Mouse (Mus musculus): ENCODE data around the gene Reg4.
A peak's percentile ranks its signal among the peaks of the same experiment; 100 is the strongest.

The Reg4 gene

DNA sequence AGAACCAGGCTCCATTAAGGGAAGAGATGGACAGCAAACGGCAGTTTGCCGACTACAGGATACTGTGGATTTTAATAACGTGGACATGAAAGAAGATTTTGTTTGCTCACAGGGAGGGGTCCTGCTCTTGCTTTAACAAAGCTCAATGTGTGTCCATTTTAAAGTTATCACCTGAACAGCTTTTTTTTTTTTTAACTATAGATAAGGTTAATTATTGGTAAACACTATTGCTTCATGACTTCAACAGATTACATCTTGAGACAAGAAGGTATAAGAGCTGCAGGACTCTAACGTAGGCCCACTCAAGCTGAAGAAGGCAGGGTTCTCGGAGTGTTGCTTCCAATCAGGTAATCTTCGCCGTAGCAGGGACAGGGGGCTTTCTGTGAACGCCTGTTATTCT is at the start of gene Reg4:
TSS of gene Reg4 (plus strand) at position 301 of the 400 bp plus-strand sequence.
- no peak for DNase-seq

DNA sequence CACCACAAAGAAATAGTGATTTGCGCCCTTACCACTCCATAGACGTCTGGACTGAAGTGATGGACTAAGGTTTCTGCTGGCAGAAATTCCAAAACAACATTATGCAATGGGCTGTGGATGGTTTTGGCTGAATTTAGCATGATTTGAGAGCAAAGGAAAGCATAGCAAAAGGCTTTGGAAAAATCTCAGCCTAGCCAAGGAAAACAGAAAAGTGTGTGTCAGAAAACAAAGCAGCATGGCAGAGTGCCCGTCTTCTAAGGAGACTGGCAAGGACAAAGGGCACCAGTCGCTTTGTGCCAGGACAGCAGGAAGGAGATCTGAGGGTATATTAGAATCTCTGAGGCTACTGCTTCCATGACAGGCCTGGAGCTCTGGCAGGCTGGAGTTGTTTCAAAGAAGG is 43.6 kb upstream of the Reg4 start:
- no peak for DNase-seq

DNA sequence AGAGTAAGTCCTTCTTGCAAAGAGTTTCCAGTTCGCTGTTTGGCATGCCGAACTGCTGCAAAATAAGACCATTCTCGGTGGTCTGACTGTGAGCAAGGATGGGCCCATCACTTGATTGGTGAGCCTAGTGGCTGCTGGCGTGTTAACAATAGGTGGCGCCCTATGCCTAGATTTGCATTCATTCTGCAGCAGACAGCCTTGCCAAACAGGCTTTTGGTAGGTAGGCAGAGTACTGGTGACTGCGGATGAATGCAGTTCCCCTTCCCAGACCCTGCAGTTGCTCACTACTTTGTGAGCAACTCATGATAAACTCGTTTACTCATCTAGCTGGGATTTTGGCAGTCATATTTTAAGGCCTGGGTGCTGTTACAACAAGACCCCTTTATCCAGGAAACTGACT is 41.2 kb upstream of the Reg4 start:
- DNase-seq = peak; percentile 44

DNA sequence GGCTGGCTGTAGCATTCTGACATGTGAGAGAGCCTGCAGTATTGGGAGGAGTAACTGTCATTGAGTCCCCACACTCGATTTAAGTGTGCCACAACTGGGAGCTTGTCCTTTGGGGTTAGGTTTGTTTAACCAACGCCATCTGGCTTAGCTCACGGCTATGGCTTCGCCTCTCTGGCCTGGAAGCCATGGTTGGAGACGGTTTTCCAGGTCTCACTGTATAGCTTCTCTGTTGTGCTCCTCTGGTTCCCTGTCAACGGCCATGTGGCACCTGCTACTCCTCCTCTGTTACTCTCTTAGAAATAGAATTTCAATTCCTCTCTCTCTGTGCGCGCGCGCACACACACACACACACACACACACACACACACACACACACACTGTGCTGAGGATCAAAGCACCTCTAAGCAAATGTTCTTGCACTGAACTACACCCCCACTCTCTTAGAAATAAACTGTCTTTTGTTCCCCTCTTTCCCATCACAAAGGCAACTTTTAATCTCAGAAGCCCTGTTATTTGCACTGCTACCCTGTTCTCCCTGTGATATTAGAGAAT is 36.7 kb upstream of the Reg4 start:
- peak; percentile 17 for DNase-seq

DNA sequence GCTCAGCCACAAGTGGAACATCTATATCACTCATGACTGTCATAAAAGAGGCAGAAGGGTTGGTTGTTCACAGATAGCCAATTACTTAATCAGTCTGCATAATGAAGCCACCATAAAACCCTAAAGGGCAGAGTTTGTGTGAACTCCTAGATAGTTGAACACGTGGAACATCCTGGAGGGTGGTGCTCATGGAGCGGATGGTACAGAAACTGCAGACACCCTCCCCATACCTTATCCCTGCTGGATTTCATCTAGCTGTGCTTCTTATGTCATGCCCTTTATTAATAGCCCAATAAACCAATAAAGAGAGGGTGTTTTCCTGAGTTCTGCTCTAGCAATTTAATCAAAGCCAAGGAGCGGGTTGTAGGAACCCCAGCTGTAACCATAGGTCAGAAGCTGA is 34.2 kb upstream of the Reg4 start:
- DNase-seq = no peak

DNA sequence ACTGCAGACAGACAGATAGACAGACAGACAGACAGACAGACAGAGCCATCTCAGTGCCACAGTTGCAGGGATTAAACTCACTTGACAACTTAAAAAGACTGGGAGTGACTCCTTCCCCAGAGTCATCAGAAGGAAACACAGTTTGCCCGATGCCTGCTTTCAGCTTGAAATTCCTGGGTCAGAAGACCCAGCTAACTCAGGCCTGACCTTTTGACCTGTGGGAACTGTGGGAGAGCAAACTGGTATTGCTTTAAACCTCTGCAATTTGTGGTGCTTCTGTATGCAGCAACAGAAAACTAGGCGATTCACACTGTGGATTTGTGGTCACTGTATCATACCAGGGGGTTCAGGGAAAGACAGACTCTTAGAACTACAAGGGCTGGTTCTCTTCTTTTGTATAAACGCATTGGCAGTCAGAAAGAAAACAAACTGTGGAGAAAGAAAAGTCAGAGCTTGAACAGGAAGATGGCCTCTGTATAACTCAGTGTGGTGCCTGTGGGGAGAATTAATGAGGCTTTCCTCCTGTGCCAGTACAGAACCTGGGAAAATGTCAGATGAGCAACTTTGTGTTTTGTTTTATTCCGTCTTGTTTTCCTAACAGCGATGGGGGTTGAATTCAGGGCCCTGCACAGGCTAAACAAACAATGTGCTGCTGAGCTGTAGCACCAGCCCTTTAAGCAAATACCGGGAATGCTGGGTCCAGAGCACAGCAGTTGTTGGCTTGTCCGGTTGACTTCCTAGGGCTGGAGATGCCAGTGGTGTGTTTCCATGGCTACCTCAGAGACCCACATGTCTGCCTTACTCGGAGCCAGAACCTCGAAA is 24.0 kb upstream of the Reg4 start:
- DNase-seq = no peak

DNA sequence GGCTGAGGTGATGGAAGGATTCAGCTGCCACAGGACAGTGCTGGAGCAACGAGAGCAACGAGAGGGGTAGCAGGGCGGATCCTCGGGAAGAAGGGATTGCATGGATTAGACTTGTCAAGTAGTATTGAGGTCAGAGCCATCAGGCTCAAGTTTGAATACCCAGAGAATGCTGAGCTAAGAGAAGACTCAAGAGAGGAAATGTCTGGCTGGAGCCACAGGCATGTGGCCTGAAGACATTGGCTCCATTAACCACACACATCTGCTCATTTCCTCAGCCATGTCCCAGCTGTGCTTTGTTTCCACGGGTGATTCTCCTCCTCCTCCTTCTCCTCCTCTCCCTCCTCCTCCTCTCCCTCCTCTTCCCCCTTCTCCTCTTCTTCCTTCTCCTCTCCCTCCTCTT is 22.2 kb upstream of the Reg4 start:
- DNase-seq = no peak

DNA sequence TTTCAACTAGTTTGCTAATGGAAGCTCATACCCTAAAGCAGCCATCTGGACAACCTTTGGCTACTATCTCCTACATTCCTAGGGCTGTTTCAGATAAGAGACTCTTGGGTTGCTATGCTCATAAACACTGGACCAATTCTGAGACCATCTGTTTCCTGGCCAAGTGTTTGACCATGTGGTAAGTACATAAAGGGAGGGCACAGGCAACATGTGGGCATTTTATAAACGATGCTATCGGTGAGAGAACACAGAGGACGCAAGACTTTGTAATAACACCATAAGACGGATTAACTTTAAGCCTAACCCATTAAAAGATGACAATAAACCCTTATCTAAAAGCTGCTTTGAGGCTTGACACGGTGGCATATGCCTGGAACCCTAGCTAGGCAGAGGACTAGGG is 18.7 kb upstream of the Reg4 start:
- DNase-seq = no peak

DNA sequence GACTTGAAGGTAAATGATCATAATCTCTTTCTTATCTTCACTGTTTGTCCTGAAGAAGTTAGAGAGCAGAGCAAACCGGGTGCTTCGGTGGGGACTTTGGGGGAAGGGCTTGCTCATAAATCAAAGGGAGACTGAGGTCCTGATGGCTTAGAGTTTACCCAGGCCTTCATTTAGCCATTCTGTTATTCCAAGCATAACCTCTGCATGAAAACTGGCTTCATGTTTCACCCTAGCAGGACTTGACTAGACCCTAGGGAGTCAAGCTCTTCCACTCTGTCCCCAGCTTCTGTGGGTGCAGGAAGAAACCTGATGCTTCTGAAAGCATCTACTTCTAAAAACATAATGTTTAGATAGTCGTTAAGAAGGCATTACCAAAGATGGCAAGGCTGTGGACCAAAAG is 15.0 kb upstream of the Reg4 start:
- no peak for DNase-seq

DNA sequence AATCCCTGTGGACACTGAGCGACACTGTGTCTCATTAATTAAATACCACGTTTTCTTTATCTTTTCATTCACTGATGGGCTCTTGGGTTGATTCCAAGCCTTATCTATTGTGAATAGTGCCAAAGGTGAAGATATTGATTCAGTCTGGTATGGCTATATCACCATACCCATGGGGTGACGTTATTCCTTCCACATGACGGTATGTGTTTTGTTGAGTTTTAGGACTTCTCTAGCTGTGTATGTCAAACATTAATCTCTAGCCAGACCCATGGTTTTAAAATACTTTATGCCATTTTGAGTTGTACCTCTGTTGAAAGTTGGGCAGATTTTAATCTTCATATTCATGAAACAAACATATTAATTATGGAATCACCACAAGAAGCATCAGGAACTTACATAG is 12.8 kb upstream of the Reg4 start:
- DNase-seq = no peak

DNA sequence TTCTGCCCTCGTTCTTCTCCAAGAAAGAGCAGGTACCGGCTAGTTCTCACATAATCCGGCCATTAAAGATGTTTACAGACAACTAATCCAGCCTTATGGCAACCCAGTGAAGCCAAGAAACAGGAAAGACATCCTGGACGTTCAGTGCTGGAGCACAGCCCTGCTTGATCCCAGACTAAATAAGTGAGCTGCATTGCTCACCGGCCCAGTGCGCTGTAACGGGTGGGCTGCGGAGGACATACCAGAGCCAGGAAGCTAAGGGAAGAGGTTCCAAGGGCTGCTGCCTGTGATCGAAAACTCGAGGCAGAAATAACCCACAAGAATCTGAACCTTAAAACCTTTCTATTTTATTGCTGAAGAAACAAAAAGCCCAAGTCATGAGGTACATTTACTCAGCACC is 11.1 kb upstream of the Reg4 start:
- no peak for DNase-seq

DNA sequence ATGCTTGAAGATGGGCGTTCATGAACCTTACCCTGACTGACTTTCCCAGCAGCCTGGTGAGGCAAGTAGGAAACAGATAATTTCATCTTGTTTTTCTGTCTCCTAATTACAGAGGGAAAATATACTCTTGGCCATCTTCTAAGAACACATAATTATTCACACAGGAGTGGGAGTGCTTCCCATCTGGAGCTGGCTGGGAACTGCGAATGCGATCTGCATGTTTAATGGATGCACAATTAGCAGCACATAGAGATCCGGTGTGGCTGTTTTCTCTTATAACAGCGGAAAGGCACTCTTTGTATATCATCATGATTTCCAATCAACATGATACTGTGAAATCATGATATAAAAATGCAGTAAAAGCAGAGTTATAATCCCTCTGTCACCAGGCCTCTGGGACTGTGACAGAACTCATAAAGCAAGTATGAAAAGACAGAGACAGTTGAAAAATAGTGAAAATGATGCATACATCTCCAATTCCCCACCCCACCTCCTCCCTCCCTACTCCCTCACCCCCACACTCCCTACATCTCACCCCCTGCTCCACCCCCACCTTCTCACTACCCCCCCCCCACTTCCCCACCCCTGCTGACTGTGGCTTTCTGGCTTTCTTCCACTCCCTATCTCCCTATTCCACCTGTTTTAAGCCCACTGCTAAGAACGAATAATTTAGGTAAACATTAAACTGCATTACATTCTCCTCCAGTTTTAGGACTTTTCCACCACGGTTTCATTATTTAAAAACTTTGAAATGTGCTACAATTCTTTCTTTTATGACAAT is 10.5 kb upstream of the Reg4 start:
- no peak for DNase-seq

DNA sequence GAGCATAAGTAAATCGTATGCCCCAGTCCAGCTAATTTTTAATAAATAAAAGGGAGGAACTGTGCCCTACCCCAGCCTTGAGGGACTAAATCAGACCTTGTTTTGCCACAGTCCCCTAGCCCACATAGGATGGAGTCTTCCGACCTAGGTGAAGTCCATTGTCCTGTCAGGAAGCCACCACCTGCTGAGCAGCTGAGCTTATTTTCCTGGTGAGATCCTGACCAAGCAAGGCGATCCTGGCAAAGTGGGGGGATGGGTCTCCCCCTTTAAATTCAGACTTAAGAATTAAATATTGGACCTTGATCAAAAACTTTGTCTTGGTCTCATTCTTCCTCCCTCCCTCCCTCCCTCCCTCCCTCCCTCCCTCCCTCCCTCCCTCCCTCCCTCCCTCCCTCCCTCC is 5.7 kb upstream of the Reg4 start:
- no peak for DNase-seq

DNA sequence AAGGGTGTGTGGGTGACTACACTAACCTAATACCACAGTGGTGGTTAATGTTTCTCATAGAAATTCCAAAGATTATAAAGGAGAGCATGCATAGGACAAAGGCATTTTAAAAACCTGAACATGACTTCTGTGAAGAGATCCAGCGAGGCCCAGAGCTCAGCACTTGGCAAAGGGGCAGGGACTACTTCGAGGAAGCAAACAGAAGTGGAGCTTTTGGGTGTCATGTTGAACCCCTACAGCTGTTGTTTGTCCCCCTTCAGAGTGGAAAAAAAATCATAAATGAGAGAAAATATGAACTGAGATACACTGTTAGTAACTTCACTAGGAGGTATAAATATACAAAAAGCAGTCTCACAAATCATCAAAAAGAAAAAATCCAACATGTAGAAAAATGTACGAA is 1.3 kb downstream of the Reg4 start:
- no peak for DNase-seq

DNA sequence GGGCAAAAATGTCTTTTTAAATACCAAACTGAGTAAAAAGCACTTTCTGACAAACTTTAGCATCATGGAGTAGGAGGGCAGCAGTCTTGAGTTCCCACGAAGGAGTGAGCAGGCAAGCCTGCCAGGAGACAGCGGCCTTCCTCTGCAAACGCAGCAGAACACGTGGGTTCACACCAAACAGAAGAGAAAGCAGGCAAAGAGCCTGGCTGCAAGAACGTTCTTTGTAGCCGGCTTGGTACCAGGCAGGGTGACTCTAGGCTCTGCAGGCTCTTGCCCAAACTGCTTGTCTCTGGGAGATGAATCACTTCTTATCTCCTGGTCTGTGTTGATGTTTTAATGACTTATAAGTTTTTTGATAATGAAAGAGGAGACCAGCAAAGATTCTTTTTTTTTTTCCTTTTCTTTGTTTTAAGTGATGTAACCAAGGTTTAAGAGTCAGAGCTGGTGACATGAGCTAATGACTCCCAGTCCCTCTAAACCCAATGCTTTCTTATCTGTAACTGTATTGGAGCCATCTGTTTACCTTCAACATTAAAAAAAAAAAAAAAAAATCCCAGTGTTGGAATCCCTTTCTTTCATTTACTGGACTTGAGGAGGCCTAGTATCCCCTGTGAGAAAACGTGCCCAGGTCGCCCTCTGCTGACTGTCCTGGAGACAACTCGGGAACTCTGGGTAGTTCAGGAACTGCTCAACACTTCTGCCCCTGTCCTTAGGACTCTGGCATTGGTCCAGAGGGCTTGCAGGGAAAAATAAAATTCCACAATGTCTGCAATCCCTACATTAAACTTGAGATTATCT is 2.0 kb downstream of the Reg4 start:
- peak; percentile 70 for DNase-seq

DNA sequence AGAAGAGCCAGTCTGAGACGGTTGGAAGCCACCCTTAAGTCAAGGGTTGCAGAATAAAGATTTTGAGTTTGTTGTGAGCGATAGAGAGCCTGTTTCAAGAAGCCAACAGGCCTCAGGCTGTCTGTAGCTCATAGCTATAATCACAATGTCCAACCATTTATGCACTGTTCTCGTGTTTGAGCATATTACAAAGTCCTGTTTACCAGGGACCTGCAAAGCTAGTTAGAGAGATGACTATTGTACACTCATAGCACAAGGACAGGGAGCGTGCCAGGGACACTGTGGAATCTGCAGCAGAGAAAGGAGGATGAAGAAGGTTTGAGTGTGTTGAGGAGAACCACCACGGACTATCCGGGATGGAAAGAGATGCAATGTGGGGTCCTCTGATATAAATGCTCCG is 3.0 kb downstream of the Reg4 start:
- no peak for DNase-seq

DNA sequence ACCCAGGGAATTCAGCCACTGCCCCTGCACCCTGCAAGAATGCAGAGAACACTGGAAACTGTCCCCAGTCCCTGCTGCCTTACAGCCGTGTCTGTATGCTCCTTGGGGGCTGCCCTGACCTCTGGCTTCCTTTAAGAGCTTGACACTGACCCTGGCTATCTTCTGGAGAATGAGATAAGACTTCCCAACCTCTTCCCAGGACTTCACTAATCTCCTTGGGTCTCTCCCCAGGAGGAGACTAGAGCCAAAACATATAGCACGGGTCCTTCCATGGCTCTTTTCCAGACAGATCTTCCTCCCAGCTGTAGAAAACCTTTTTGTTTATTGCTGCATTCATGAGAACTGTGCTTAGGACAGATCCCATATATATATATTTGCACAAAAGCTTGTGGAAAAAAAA is 3.8 kb downstream of the Reg4 start:
- DNase-seq = no peak

DNA sequence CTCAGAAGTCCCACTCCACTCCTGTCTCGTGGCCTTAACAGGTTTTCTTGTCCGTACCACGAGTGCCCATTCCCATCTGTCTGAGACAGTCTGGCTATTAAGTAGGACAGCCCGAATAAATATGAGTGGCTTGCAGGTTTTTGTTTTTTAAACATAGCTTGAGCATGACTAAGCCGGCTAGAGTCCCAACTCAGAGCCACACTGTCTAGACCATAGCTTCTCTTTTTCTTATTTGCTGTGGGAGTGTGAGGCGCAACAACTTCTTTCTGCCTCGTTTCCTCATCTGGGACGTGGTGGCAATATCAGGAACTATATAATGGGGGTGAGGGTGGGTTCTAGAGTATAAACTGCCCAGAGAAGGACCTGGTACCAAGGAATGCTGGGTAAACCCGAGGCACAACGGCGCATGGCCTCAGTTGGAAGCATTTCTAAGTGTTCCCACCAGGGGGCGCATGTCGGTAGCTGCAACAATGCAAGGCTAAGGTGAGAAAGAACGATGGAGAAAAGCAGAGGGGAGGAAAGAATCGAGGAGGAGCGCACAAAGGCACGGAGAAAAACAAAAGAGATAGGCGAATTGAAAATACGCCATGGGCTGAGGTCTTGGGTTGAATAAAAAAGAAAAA is 5.1 kb downstream of the Reg4 start:
- DNase-seq = peak; percentile 89

DNA sequence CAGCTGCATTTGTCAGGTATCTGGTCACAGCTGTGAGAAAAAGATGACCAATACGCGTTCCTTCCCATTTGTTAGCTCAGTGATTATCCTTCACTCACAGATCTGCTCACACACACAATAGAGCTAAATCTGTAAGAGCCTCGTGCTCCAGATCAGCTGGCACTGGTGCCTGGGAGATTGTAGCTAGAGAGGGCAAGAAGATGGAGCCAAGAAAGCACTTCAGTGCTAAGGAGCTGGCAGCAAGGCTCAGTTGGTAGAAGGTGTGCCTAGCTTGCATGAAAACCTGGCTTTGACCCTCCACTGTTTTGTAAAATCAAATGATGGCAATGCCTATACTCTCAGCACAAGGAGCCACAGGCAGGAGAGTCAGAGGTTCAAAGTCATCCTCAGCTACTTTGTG is 5.8 kb downstream of the Reg4 start:
- DNase-seq = no peak

DNA sequence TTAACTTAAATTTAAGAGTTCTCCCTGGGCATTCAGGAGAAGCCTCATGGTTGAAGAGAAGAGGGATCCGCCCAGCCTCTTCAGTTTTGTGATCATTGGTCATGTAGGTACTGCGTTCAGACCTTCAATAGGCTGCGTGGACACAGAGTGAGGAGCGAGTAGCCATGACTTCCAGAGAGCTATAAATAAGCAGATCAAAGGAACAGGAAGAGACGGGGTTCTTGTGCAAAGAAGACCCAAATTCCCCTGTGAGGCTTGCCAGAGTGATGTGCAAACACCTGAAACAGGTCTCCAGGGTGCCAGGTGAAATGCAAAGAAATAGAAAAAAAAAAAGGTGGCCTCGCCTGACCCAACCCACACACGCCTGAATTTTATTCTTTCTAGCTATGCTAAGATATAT is 8.0 kb downstream of the Reg4 start:
- DNase-seq = no peak

DNA sequence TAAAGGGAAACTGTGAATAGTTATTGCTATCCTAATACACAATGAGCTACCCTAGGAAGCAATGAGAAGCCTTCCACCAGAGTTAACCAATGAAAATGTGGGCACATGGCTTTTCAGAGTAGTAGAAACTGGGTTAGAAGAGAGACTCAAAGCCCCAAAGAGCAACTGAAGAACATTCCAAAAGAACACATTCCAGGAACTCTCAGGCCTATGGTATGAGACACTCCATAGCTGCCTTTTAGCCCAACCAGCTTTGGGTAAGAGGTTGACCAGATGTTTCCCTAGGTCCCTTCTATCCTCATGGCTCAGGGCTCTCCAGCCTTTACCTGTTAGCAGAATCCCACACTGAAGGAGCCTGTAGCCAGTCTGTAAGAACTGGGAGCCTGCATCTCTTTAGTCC is 11.5 kb downstream of the Reg4 start:
- DNase-seq = no peak

DNA sequence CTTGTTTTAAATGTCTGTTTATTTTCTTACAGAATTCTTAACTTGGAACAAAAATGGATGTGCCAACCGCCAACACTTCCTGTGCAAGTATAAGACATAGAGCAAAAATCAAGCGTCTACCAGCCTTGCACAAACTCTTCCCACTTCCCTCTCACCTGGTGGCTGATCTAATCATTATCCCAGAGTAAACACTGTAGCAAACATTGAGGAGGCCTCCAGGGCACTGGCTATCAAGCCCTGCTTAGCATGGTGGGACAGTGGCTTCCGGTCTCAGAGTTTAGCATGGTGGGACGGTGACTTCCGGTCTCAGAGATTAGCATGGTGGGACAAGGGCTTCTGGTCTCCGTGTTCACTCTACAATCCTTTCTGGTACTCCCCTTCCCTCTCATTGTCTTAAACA is 14.3 kb downstream of the Reg4 start:
- no peak for DNase-seq

DNA sequence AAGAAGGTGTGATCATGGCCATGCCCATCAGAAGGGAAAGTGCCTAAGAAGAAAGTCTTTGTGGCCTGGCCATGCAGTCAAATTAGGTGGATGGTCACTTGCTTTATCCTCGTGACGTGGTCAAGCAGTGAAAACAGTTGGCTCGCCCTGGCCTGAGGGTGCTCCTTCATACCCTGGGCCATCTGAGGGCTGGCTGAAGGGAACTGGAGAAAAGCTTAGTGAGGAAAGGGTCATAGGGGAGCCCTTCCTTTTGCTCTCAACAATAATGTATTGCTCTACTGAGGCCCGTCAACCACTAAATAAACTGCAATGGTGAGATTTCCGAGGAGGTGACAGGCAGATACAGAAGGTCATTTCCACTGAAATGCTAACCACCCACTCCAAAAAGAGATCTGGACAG is 15.3 kb downstream of the Reg4 start:
- DNase-seq = no peak

Data from thymus, postnatal 4 days (tissue).